Mouse (Mus musculus) embryonic facial prominence, embryonic 14.5 days (tissue): ENCODE results near the gene Canx. TPM values are rescaled to one million over a fixed set of nuclear protein-coding genes. Genes with fewer than 3 reads are reported as not detected.

Experiments used
- ATAC-seq: fragments of 200-750 bp; cut with Nextera tagmentation; 2 replicates; pipeline ENCODE4 v1.8.0; 2017; ENCODE audit warnings: low read depth, moderate number of reproducible peaks, moderate TSS enrichment
- DNase-seq: peaks from one replicate; pipeline ENCODE4 v3.0.0-alpha.2; 2015; ENCODE audit warnings: low spot score
- H3K27ac ChIP-seq: fragments of 300-500 bp; sonication (generic); replicated peaks from 2 replicates; pipeline ENCODE4 v1.5.1; 2014; ENCODE audit warnings: low read depth, mild to moderate bottlenecking, low read length, moderate library complexity
- H3K27me3 ChIP-seq: fragments of 300-500 bp; sonication (generic); replicated peaks from 2 replicates; pipeline ENCODE4 v1.6.1; 2014; ENCODE audit warnings: low read length; ENCODE audit not compliant: control insufficient read depth, insufficient read depth
- H3K36me3 ChIP-seq: fragments of 300-500 bp; sonication (generic); 2 replicates; pipeline ENCODE4 v1.6.1; 2014; ENCODE audit warnings: low read length, mixed read lengths; ENCODE audit not compliant: control insufficient read depth, insufficient read depth
- H3K4me1 ChIP-seq: fragments of 300-500 bp; sonication (generic); 2 replicates; pipeline ENCODE4 v1.6.1; 2014; ENCODE audit warnings: antibody characterized with exemption, low read length; ENCODE audit not compliant: control insufficient read depth, insufficient read depth
- H3K4me2 ChIP-seq: fragments of 300-500 bp; sonication (generic); 2 replicates; pipeline ENCODE4 v1.6.1; 2014; ENCODE audit warnings: low read depth, mild to moderate bottlenecking, low read length, moderate library complexity, mixed read lengths
- H3K4me3 ChIP-seq: fragments of 300-500 bp; sonication (generic); 2 replicates; pipeline ENCODE4 v1.5.1; 2014; ENCODE audit warnings: low read depth, mild to moderate bottlenecking, low read length
- H3K9ac ChIP-seq: fragments of 300-500 bp; sonication (generic); 2 replicates; pipeline ENCODE4 v1.6.1; 2014; ENCODE audit warnings: low read depth, mild to moderate bottlenecking, low read length, moderate library complexity, mixed read lengths
- H3K9me3 ChIP-seq: fragments of 300-500 bp; sonication (generic); 2 replicates; pipeline ENCODE4 v1.6.1; 2016; ENCODE audit warnings: low read length; ENCODE audit not compliant: control insufficient read depth
- WGBS: fragments of 180-500 bp; shearing (Covaris S2); extraction: QIAGEN DNeasy Blood & Tissue Kit; methylation state at CpG from one replicate; pipeline ENCODE4 v1.1.7; 2014; 5-methylcytosine and 5-hydroxymethylcytosine counted together
- polyA plus RNA-seq: library from polyadenylated mRNA; unstranded; fragments of >200 nt; fragmentation: Nextera tagmentation; extraction: Ambion mirVana; gene quantifications from 2 replicates; pipeline ENCODE4 v1.2.1, GENCODE M21; 2014

Gene Canx
- polyA plus RNA-seq, 1 experiment from 2014 or later, result 258 TPM

GRCm38 (mm10) chr11:50277025-50277424 lies 48.4 kb downstream of the Canx start:
- Histone ChIP-seq H3K27ac (no peak overlapping the region), H3K36me3 (peaks cover 18% of the 10 kb centered on the region), H3K4me3 (no peak overlapping the region), H3K27me3 (no peaks in the 10 kb centered on the region), H3K9ac (no peak overlapping the region), H3K4me2 (no peak overlapping the region), H3K9me3 (no peaks in the 10 kb centered on the region), H3K4me1 (0 out of 2 replicates have a peak, but pooled peaks cover 4% of the 10 kb centered on the region)
- ATAC-seq, result no peak
- no peak for DNase-seq

- no peak overlapping the region for H3K27ac ChIP-seq
- 79% methylated on average over 5 of the region's 5 CpGs for WGBS
- H3K9ac ChIP-seq, result no peak overlapping the region
- ATAC-seq (peak; percentile 20; the same call in 1 of the 2 replicates), DNase-seq (no peak)
- no peaks in the 10 kb centered on the region for H3K9me3 ChIP-seq
- 0 out of 2 replicates have a peak, but pooled peaks cover 4% of the 10 kb centered on the region for H3K4me1 ChIP-seq
- no peaks in the 10 kb centered on the region for H3K27me3 ChIP-seq
- peaks cover 12% of the 10 kb centered on the region for H3K36me3 ChIP-seq
- H3K4me2 ChIP-seq, result no peak overlapping the region
- no peak overlapping the region for H3K4me3 ChIP-seq
These were observed 49.8 kb downstream of the Canx start for GRCm38 (mm10) chr11:50275568-50276151.

- no peak overlapping the region for H3K4me3 ChIP-seq
- no peak overlapping the region for H3K4me2 ChIP-seq
- ATAC-seq (no peak), DNase-seq (no peak)
- H3K9ac ChIP-seq, result no peak overlapping the region
- no peaks in the 10 kb centered on the region for H3K9me3 ChIP-seq
- 87% methylated on average over 2 of the region's 2 CpGs for WGBS
- H3K4me1 ChIP-seq, result 0 out of 2 replicates have a peak, but pooled peaks cover 4% of the 10 kb centered on the region
- no peak overlapping the region for H3K27ac ChIP-seq
- H3K36me3 ChIP-seq, result peaks cover 10% of the 10 kb centered on the region; the same call in 1 of the 2 replicates
- H3K27me3 ChIP-seq, result no peaks in the 10 kb centered on the region
These were observed 50.4 kb downstream of the Canx start for GRCm38 (mm10) chr11:50275077-50275476.

- H3K4me2 ChIP-seq, result no peak overlapping the region
- peaks cover 9% of the 10 kb centered on the region; the same call in 1 of the 2 replicates for H3K36me3 ChIP-seq
- no peaks in the 10 kb centered on the region for H3K9me3 ChIP-seq
- H3K9ac ChIP-seq, result no peak overlapping the region
- DNase-seq (no peak), ATAC-seq (no peak)
- WGBS, result 79% methylated on average over 2 of the region's 2 CpGs
- H3K4me3 ChIP-seq, result no peak overlapping the region
- no peak overlapping the region for H3K27ac ChIP-seq
- H3K27me3 ChIP-seq, result no peaks in the 10 kb centered on the region
- H3K4me1 ChIP-seq, result 0 out of 2 replicates have a peak, but pooled peaks cover 4% of the 10 kb centered on the region
These were observed 52.7 kb downstream of the Canx start for GRCm38 (mm10) chr11:50272819-50273218.

GRCm38 (mm10) chr11:50269885-50270284 lies 55.6 kb downstream of the Canx start:
- ATAC-seq, result no peak
- Histone ChIP-seq H3K4me1 (no peaks in the 10 kb centered on the region), H3K27ac (no peak overlapping the region), H3K27me3 (no peaks in the 10 kb centered on the region), H3K36me3 (peaks cover 23% of the 10 kb centered on the region), H3K4me2 (no peak overlapping the region), H3K4me3 (no peak overlapping the region), H3K9me3 (no peaks in the 10 kb centered on the region), H3K9ac (no peak overlapping the region)
- WGBS, result 90% methylated on average over 1 of the region's 1 CpGs
- no peak for DNase-seq

- Histone ChIP-seq H3K9ac (no peak overlapping the region), H3K9me3 (no peaks in the 10 kb centered on the region), H3K27me3 (no peaks in the 10 kb centered on the region), H3K4me1 (no peaks in the 10 kb centered on the region), H3K4me3 (no peak overlapping the region), H3K4me2 (no peak overlapping the region), H3K36me3 (peaks cover 31% of the 10 kb centered on the region), H3K27ac (no peak overlapping the region)
- ATAC-seq, result no peak
- DNase-seq, result no peak
- 88% methylated on average over 2 of the region's 2 CpGs for WGBS
These were observed 56.3 kb downstream of the Canx start for GRCm38 (mm10) chr11:50269163-50269562.

GRCm38 (mm10) chr11:50266997-50267396 lies 58.5 kb downstream of the Canx start:
- H3K27me3 ChIP-seq, result no peaks in the 10 kb centered on the region
- no peak overlapping the region for H3K9ac ChIP-seq
- H3K4me2 ChIP-seq, result no peak overlapping the region
- no peak overlapping the region for H3K4me3 ChIP-seq
- no peak for ATAC-seq
- 86% methylated on average over 3 of the region's 3 CpGs for WGBS
- no peaks in the 10 kb centered on the region for H3K4me1 ChIP-seq
- DNase-seq, result no peak
- no peaks in the 10 kb centered on the region for H3K9me3 ChIP-seq
- peaks cover 49% of the 10 kb centered on the region for H3K36me3 ChIP-seq
- no peak overlapping the region for H3K27ac ChIP-seq

- Histone ChIP-seq H3K4me3 (no peak overlapping the region), H3K4me2 (no peak overlapping the region), H3K27ac (no peak overlapping the region), H3K36me3 (peaks cover 59% of the 10 kb centered on the region), H3K27me3 (no peaks in the 10 kb centered on the region), H3K9ac (no peak overlapping the region), H3K9me3 (no peaks in the 10 kb centered on the region), H3K4me1 (no peaks in the 10 kb centered on the region)
- WGBS, result 87% methylated on average over 7 of the region's 8 CpGs
- ATAC-seq (no peak), DNase-seq (no peak)
These were observed 59.5 kb downstream of the Canx start for GRCm38 (mm10) chr11:50265931-50266330.

- H3K9ac ChIP-seq, result no peak overlapping the region
- ATAC-seq (no peak), DNase-seq (no peak)
- no peaks in the 10 kb centered on the region for H3K9me3 ChIP-seq
- H3K27ac ChIP-seq, result no peak overlapping the region
- no peaks in the 10 kb centered on the region for H3K4me1 ChIP-seq
- peaks cover 86% of the 10 kb centered on the region for H3K36me3 ChIP-seq
- no peak overlapping the region for H3K4me2 ChIP-seq
- 93% methylated on average over 3 of the region's 3 CpGs for WGBS
- no peak overlapping the region for H3K4me3 ChIP-seq
- H3K27me3 ChIP-seq, result no peaks in the 10 kb centered on the region
These were observed 62.3 kb downstream of the Canx start for GRCm38 (mm10) chr11:50263198-50263597.
